Mouse (Mus musculus) neural tube, embryonic 10.5 days (tissue): ENCODE results near the gene Tmem30b.
"Not testable (repeated sequence)": the region's sequence is repeated elsewhere in the genome, so short reads cannot be mapped to it uniquely, and the experiment has no call there.

Experiments
- DNase-seq: peaks from one replicate; pipeline ENCODE4 v3.0.0-alpha.2; 2017; ENCODE audit warnings: low spot score; ENCODE audit errors: extremely low spot score

Tmem30b gene

GRCm38 (mm10) chr12:73558525-73559195 lies 12.5 kb upstream of the Tmem30b start:
- DNase-seq = no peak

GRCm38 (mm10) chr12:73554155-73554554 lies 8.0 kb upstream of the Tmem30b start:
- peak; percentile 66 for DNase-seq

- no peak for DNase-seq
Observed at GRCm38 (mm10) chr12:73548259-73548658, 2.1 kb upstream of the Tmem30b start.

GRCm38 (mm10) chr12:73547646-73548045 lies 1.5 kb upstream of the Tmem30b start:
- DNase-seq = no peak

GRCm38 (mm10) chr12:73545672-73546085 lies 513 bp downstream of the Tmem30b start:
- peak; percentile 74 for DNase-seq

- DNase-seq = peak; percentile 68
Observed at GRCm38 (mm10) chr12:73544736-73545671, 1.2 kb downstream of the Tmem30b start.

GRCm38 (mm10) chr12:73543191-73543590 lies 3.0 kb downstream of the Tmem30b start:
- DNase-seq = no peak

GRCm38 (mm10) chr12:73540402-73540801 lies 5.8 kb downstream of the Tmem30b start:
- no peak for DNase-seq

- DNase-seq = no peak
Observed at GRCm38 (mm10) chr12:73539151-73539550, 7.0 kb downstream of the Tmem30b start.

GRCm38 (mm10) chr12:73538139-73538508 lies 8.1 kb downstream of the Tmem30b start:
- DNase-seq = not testable (repeated sequence)

- DNase-seq = no peak
Observed at GRCm38 (mm10) chr12:73537499-73538138, 8.6 kb downstream of the Tmem30b start.

- DNase-seq = peak; percentile 72
Observed at GRCm38 (mm10) chr12:73534591-73534990, 11.6 kb downstream of the Tmem30b start.

GRCm38 (mm10) chr12:73531889-73532479 lies 14.2 kb downstream of the Tmem30b start:
- DNase-seq = no peak

GRCm38 (mm10) chr12:73529590-73529989 lies 16.6 kb downstream of the Tmem30b start:
- no peak for DNase-seq

- peak; percentile 65 for DNase-seq
Observed at GRCm38 (mm10) chr12:73529131-73529530, 17.1 kb downstream of the Tmem30b start.

GRCm38 (mm10) chr12:73528142-73528541 lies 18.1 kb downstream of the Tmem30b start:
- DNase-seq = not testable (repeated sequence)

- DNase-seq = peak; percentile 51
Observed at GRCm38 (mm10) chr12:73525254-73525885, 20.8 kb downstream of the Tmem30b start.

GRCm38 (mm10) chr12:73523066-73523465 lies 23.1 kb downstream of the Tmem30b start:
- DNase-seq = no peak

GRCm38 (mm10) chr12:73521944-73522343 lies 24.2 kb downstream of the Tmem30b start:
- DNase-seq = no peak

GRCm38 (mm10) chr12:73521238-73521841 lies 24.9 kb downstream of the Tmem30b start:
- DNase-seq = peak; percentile 59

- DNase-seq = no peak
Observed at GRCm38 (mm10) chr12:73517768-73518167, 28.4 kb downstream of the Tmem30b start.
